Mouse (Mus musculus) ES-E14 (cell line): ENCODE results near the gene Dct. TPM values are rescaled to one million over a fixed set of nuclear protein-coding genes. Genes with fewer than 3 reads are reported as not detected.

ENCODE experiments used
- DNase-seq: peaks from one replicate; pipeline ENCODE4 v3.0.0-alpha.2; 2013; ENCODE audit warnings: low read depth, low spot score
- H3K27ac ChIP-seq: 2 replicates; pipeline ENCODE4 v1.5.1; 2012; ENCODE audit warnings: low read depth, mild to moderate bottlenecking, low read length, moderate library complexity, mixed read lengths; ENCODE audit not compliant: poor library complexity, insufficient read depth, severe bottlenecking
- H3K36me3 ChIP-seq: 2 replicates; pipeline ENCODE4 v1.6.1; 2012; ENCODE audit warnings: mild to moderate bottlenecking, low read length, moderate library complexity, mixed read lengths; ENCODE audit not compliant: control insufficient read depth, poor library complexity, insufficient read depth, severe bottlenecking
- H3K4me1 ChIP-seq, 2 experiments: fragments of 150-350 bp in 1 of 2; sonication (generic) in 1 of 2; 2 replicates each; pipeline ENCODE4 v1.6.1; 2012; ENCODE audit warnings: low read length in 2 of 2, mild to moderate bottlenecking in 1 of 2, mixed read lengths in 1 of 2; ENCODE audit not compliant: control insufficient read depth in 2 of 2, insufficient read depth in 2 of 2, poor library complexity in 1 of 2
- H3K4me3 ChIP-seq, 2 experiments: fragments of 150-350 bp in 1 of 2; sonication (generic) in 1 of 2; 2 replicates each; pipeline ENCODE4 v1.5.1; 2012; ENCODE audit warnings: low read length in 2 of 2, low read depth in 1 of 2, mild to moderate bottlenecking in 1 of 2, mixed read lengths in 1 of 2; ENCODE audit not compliant: insufficient read depth in 1 of 2, poor library complexity in 1 of 2, severe bottlenecking in 1 of 2
- H3K9ac ChIP-seq: 2 replicates; pipeline ENCODE4 v1.6.1; 2012; ENCODE audit warnings: low read depth, mild to moderate bottlenecking, low read length, mixed read lengths; ENCODE audit not compliant: poor library complexity, insufficient read depth, severe bottlenecking
- H3K9me3 ChIP-seq: fragments of 150-350 bp; sonication (generic); 2 replicates; pipeline ENCODE4 v1.6.1; 2012; ENCODE audit warnings: low read depth, mild to moderate bottlenecking, low read length; ENCODE audit not compliant: control insufficient read depth, insufficient read depth
- CHD2 ChIP-seq: IDR thresholded peaks from 2 replicates; pipeline ENCODE4 v1.6.1; 2014; ENCODE audit warnings: mild to moderate bottlenecking, low read depth, low read length, inconsistent platforms
- HCFC1 ChIP-seq: IDR thresholded peaks from 2 replicates; pipeline ENCODE4 v1.6.1; 2012; ENCODE audit warnings: low read length, inconsistent platforms, borderline replicate concordance; ENCODE audit not compliant: insufficient read depth
- MAFK ChIP-seq: IDR thresholded peaks from 2 replicates; pipeline ENCODE4 v1.6.1; 2014; ENCODE audit warnings: mild to moderate bottlenecking, low read depth, low read length, inconsistent platforms; ENCODE audit not compliant: insufficient read depth
- ZC3H11A ChIP-seq: IDR thresholded peaks from 2 replicates; pipeline ENCODE4 v1.6.1; 2012; ENCODE audit warnings: low read depth, mild to moderate bottlenecking, inconsistent platforms, low read length, borderline replicate concordance
- ZNF384 ChIP-seq: IDR thresholded peaks from 2 replicates; pipeline ENCODE4 v1.6.1; 2012; ENCODE audit warnings: low read depth, low read length, inconsistent platforms
- in situ Hi-C, 2 experiments: fragments of 600-800 bp; cut with MboI; formaldehyde crosslinking; loops; one replicate each; pipeline ENCODE4 v1.15.1; 2025; ENCODE audit warnings: low sequenced_read_pairs in 2 of 2, inconsistent platforms in 1 of 2; ENCODE audit not compliant: unreplicated experiment in 2 of 2
- total RNA-seq: library from RNA; depleted of rRNA; stranded (reverse); fragments of 300-350 nt; gene quantifications from 2 replicates; pipeline ENCODE4 v1.2.3, GENCODE M21; 2012

The Dct gene
- total RNA-seq, 1 experiment: 0.45 TPM

DNA sequence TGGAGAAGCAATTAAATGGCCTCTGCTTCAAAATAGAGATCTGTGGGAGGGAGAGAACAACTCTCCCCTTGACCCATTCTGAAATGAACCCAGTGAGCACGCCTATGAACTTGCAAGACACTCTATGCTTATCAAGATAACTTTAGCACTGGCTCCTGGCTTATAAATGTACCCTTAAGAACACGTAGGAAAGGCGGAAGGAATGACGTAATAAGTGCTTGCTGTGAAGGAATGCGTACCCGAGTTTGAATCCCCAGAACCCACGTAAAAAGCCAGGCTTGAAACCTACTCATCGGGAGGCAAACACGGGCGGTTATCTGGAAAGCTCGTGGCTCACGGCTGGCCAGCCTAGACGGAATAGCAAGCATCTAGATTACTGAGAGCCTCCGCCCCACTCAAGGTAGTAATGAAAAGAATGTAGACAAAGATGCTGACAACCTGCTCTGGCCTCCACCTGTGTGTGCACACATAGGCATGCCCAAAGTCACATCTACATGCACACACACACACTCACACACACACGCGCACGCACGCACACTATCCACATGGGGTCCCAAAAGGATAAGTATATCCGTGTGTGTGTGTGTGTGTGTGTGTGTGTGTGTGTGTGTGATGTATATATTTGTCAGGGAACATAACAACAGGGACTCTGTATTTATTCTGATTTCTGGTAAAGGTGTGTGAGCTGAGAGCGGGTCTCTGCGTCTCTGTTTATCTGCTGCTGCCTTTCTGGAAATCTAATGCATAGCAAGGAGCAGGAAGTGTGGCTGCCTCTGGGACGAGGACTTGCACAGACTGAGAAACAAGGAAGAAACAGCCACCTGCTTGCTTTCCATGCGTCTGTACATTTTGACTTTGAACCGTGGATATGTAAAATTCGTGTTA is 5.9 kb upstream of the Dct start:
- DNase-seq: no peak
- Histone ChIP-seq H3K36me3 (no peaks in the 10 kb centered on the region), H3K9me3 (no peaks in the 10 kb centered on the region), H3K4me1 (no peaks in the 10 kb centered on the region), H3K9ac (no peak overlapping the region), H3K4me3 (peak overlapping the region in 1 of 2 experiments; percentile 53; a peak in 1 of 4 replicates), H3K27ac (no peak overlapping the region)
- no peak for TF ChIP-seq HCFC1
- TF ChIP-seq CHD2: no peak
- no peak for TF ChIP-seq ZNF384
- no peak for TF ChIP-seq MAFK
- TF ChIP-seq ZC3H11A: no peak
- in situ Hi-C loops: no loop called here

DNA sequence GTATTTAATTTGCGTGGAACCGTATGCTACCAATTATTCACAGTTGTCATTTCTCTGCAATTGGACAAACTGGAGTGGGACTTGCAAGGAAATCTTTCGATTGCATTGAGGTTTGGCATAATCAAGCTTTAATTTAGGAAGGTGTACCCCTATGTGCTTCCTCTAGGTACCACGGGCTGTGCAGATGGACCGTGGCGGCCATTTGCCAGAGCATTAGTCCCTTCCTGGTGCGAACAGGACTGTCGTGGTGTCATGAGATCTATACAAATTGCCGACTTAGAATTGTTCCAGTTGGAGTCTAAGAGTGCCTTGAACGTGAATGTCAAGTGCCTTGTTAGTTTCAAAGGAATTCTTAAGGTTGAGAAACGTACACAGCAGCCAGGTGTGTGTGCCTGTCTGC is 726 bp upstream of the Dct start:
- H3K27ac ChIP-seq: no peak overlapping the region
- no peak overlapping the region for H3K4me3 ChIP-seq
- H3K4me1 ChIP-seq: 0 out of 4 replicates have a peak, but pooled peaks cover 0 to 5% of the 10 kb centered on the region in 2 experiments
- H3K9me3 ChIP-seq: no peaks in the 10 kb centered on the region
- in situ Hi-C loops: no loop called here
- H3K9ac ChIP-seq: no peak overlapping the region
- H3K36me3 ChIP-seq: no peaks in the 10 kb centered on the region
- no peak for DNase-seq
- no peak for TF ChIP-seq MAFK
- TF ChIP-seq CHD2: no peak

DNA sequence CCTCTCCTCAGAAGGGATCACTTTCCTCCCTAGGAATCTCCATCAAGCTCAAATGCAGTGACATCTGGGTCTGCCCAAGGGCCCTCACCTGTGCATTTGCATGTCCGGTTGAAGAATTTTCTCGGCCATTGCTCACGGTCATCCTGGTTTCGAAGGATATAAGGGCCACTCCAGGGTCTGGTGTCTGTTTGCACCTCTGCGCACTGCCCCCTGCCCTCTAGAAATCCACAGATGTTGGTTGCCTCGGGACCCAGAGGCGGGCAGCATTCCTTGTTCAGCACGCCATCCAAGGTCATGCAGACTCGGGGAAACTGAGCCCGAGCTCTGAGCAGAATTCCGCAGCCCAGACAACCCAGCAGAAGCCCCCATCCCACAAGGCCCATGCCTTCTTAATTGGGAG is 648 bp downstream of the Dct start:
- TF ChIP-seq ZC3H11A (no peak), MAFK (no peak), CHD2 (no peak), ZNF384 (no peak), HCFC1 (no peak)
- Histone ChIP-seq H3K9me3 (no peaks in the 10 kb centered on the region), H3K27ac (no peak overlapping the region), H3K9ac (no peak overlapping the region), H3K4me3 (no peak overlapping the region), H3K4me1 (0 out of 4 replicates have a peak, but pooled peaks cover 0 to 5% of the 10 kb centered on the region in 2 experiments), H3K36me3 (no peaks in the 10 kb centered on the region)
- no peak for DNase-seq
- in situ Hi-C loops: no loop called here

DNA sequence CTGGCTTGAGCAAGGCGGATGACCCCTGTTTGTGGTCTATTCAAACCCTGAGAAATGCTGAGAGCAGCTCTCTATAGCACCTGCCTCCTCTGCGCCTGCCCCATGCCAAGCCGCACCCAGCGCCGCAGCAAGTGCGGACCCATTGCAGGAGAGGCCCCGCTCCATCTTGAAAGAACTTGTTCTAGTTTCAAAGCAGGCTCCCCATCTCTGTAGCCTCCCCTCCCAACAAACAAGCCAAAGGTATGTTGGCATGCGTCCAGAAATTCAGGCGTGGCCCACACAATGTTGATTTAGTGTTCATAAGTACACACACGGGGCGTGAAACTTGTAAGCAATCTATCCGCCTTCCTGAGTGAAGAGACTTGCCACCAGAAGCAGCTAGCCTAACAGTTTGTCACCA is 1.1 kb downstream of the Dct start:
- Histone ChIP-seq H3K9ac (0 out of 2 replicates have a peak overlapping the region, but pooled peaks have one; percentile 29), H3K36me3 (no peaks in the 10 kb centered on the region), H3K4me3 (no peak overlapping the region), H3K27ac (no peak overlapping the region), H3K9me3 (no peaks in the 10 kb centered on the region), H3K4me1 (0 out of 4 replicates have a peak, but pooled peaks cover 0 to 5% of the 10 kb centered on the region in 2 experiments)
- in situ Hi-C loops: no loop called here
- no peak for DNase-seq
- no peak for TF ChIP-seq ZNF384
- no peak for TF ChIP-seq MAFK
- no peak for TF ChIP-seq ZC3H11A
- no peak for TF ChIP-seq HCFC1
- no peak for TF ChIP-seq CHD2
